Mouse (Mus musculus) liver, postnatal 0 days (tissue): Measurements from ENCODE around the gene Plcl2. TPM values are rescaled to one million over a fixed set of nuclear protein-coding genes. Genes with fewer than 3 reads are reported as not detected.

Experiments used
- ATAC-seq: fragments of 200-750 bp; cut with Nextera tagmentation; 2 replicates; pipeline ENCODE4 v1.8.0; 2017; ENCODE audit warnings: mild to moderate bottlenecking, moderate library complexity
- DNase-seq: peaks from one replicate; pipeline ENCODE4 v3.0.0-alpha.2; 2016
- H3K27ac ChIP-seq: fragments of 300-500 bp; sonication (generic); 2 replicates; pipeline ENCODE4 v1.5.1; 2014; ENCODE audit warnings: antibody characterized with exemption, moderate library complexity, mild to moderate bottlenecking, low read depth
- H3K27me3 ChIP-seq: fragments of 300-500 bp; sonication (generic); 2 replicates; pipeline ENCODE4 v1.6.1; 2014; ENCODE audit warnings: low read length, control low read depth, mixed read lengths; ENCODE audit not compliant: insufficient read depth
- H3K36me3 ChIP-seq: fragments of 300-500 bp; sonication (generic); replicated peaks from 2 replicates; pipeline ENCODE4 v1.6.1; 2014; ENCODE audit warnings: mild to moderate bottlenecking, control low read depth, low read length, moderate library complexity, mixed read lengths; ENCODE audit not compliant: insufficient read depth
- H3K4me1 ChIP-seq: fragments of 300-500 bp; sonication (generic); 2 replicates; pipeline ENCODE4 v1.6.1; 2014; ENCODE audit warnings: antibody characterized with exemption, mild to moderate bottlenecking, control low read depth; ENCODE audit not compliant: insufficient read depth
- H3K4me2 ChIP-seq: fragments of 300-500 bp; sonication (generic); 2 replicates; pipeline ENCODE4 v1.6.1; 2014; ENCODE audit warnings: low read depth, mild to moderate bottlenecking, low read length, moderate library complexity, mixed read lengths
- H3K4me3 ChIP-seq: fragments of 300-500 bp; sonication (generic); 2 replicates; pipeline ENCODE4 v1.5.1; 2014; ENCODE audit warnings: low read depth, low read length
- H3K9ac ChIP-seq: fragments of 300-500 bp; sonication (generic); replicated peaks from 2 replicates; pipeline ENCODE4 v1.6.1; 2014; ENCODE audit warnings: mild to moderate bottlenecking, moderate library complexity
- H3K9me3 ChIP-seq: fragments of 300-500 bp; sonication (generic); 2 replicates; pipeline ENCODE4 v1.6.1; 2016; ENCODE audit warnings: mild to moderate bottlenecking, control low read depth, low read length, mixed read lengths
- CTCF ChIP-seq: sonication (generic); IDR thresholded peaks from 2 replicates; pipeline ENCODE4 v1.5.1; 2016; ENCODE audit warnings: antibody characterized with exemption, low read depth
- EP300 ChIP-seq: IDR thresholded peaks from 2 replicates; pipeline ENCODE4 v1.6.1; 2016; ENCODE audit warnings: antibody characterized with exemption, low read depth, mild to moderate bottlenecking
- WGBS: fragments of 180-500 bp; shearing (Covaris S2); extraction: QIAGEN DNeasy Blood & Tissue Kit; methylation state at CpG from one replicate; pipeline ENCODE4 v1.1.7; 2014; ENCODE audit not compliant: insufficient replicate concordance; 5-methylcytosine and 5-hydroxymethylcytosine counted together
- polyA plus RNA-seq: library from polyadenylated mRNA; unstranded; fragments of >200 nt; fragmentation: Nextera tagmentation; extraction: Ambion mirVana; gene quantifications from 2 replicates; pipeline ENCODE4 v1.2.1, GENCODE M21; 2015

The Plcl2 gene
- polyA plus RNA-seq, 1 experiment from 2014 or later: 1.9 TPM

GRCm38 (mm10) chr17:50495216-50495889, 13.8 kb upstream of the Plcl2 start:
- Histone ChIP-seq H3K36me3 (no peaks in the 10 kb centered on the region), H3K27ac (no peak overlapping the region), H3K9me3 (no peaks in the 10 kb centered on the region), H3K27me3 (no peaks in the 10 kb centered on the region), H3K9ac (no peak overlapping the region), H3K4me3 (no peak overlapping the region), H3K4me1 (no peaks in the 10 kb centered on the region; the same call in 1 of the 2 replicates), H3K4me2 (no peak overlapping the region)
- TF ChIP-seq EP300 (no peak), CTCF (no peak)
- DNase-seq (no peak), ATAC-seq (no peak)
- WGBS: 78% methylated on average over 10 of the region's 10 CpGs

DNA sequence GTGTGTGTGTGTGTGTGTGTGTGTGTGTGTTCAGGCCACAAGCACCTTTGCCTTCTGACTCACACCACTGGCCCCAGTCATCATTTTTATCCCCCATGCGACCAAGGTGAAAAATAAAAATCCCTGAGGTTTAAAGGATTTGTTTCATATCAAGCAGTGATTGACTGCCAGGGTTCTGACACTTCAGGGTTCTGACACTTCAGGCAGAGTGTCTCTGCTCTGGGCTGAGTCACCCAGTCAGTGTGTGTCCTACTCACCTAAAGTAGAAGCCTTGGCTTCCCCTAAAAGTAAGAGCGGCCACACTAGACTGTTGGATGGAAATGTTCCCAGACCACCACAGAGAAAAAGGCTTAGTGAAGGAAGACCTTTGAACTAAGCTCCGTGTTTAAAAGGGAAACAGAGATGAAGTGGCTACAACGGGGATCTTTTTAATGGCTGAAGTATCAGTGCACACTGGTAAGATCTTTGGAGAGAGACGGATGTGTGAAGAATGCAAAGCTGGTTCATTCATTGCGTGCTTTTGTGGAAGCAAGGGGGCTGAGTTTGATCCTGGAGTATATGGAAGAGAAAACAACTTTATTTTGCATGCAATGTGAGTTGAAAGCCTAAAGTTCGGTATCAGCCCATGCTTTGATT, 11.0 kb upstream of the Plcl2 start:
- Histone ChIP-seq H3K4me2 (no peak overlapping the region), H3K9ac (no peak overlapping the region), H3K4me3 (no peak overlapping the region), H3K27ac (no peak overlapping the region), H3K4me1 (no peaks in the 10 kb centered on the region; the same call in 1 of the 2 replicates), H3K9me3 (no peaks in the 10 kb centered on the region), H3K27me3 (no peaks in the 10 kb centered on the region), H3K36me3 (no peaks in the 10 kb centered on the region)
- TF ChIP-seq EP300 (no peak), CTCF (no peak)
- DNase-seq: no peak
- 77% methylated on average over 7 of the region's 7 CpGs for WGBS
- no peak for ATAC-seq

DNA sequence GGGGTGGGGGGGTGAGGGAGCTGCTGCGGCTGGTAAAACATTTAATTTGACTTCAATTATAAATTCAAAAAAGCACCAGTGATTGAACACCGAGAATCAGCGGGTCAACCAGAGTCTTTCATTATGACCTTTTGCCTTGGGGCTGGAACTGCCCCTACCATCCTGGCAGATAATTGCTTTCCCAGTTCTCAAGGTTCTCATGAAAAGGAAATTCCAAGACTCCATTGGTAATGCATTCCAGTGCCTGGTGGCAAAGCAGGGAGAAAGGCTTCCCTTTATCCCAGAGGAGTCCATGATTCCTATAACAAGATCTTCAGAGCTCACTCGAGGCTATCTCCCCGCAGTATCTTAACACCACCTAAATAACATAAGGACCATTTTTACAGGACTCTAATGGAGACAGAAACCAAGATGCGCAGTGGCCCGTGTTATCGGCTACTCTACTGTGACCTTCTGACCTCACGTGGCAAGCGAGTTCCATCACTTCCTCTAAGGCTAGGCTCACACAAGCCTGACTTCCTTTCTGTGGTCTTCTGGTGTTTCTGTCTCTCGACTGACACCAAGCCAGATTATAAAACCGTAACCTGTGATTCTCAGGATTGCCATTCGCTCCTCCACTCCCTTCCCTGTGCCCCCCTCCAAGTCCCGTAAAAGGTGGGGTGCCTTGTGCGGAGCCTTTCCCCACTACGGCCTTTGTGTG, 10.0 kb upstream of the Plcl2 start:
- Histone ChIP-seq H3K27me3 (no peaks in the 10 kb centered on the region), H3K4me1 (no peaks in the 10 kb centered on the region; the same call in 1 of the 2 replicates), H3K27ac (no peak overlapping the region), H3K4me2 (no peak overlapping the region), H3K4me3 (no peak overlapping the region), H3K36me3 (no peaks in the 10 kb centered on the region), H3K9ac (no peak overlapping the region), H3K9me3 (no peaks in the 10 kb centered on the region)
- ATAC-seq (no peak), DNase-seq (no peak)
- 60% methylated on average over 16 of the region's 16 CpGs for WGBS
- TF ChIP-seq CTCF (no peak), EP300 (no peak)

DNA sequence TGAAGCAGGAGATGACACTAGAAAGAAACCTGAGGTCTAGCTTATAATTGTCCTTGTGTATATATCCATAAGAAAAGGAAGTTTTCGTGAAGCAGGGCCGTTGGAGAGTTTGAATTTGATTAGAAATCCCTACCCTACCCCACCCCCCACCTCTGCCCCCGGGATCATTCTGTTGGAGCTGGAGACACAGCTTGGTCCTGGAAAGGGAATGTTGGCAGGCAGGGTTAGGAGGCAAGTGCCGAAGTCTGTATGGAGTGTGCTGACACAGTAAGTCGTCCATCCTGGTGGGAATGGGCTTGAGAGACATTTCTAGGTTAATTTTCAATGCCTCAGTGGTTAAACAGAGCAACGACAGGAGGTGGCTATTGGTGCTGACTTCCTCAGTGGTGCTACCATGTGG, 8.4 kb upstream of the Plcl2 start:
- H3K27ac ChIP-seq: no peak overlapping the region
- H3K27me3 ChIP-seq: no peaks in the 10 kb centered on the region
- no peaks in the 10 kb centered on the region; the same call in 1 of the 2 replicates for H3K4me1 ChIP-seq
- no peaks in the 10 kb centered on the region for H3K9me3 ChIP-seq
- DNase-seq: no peak
- H3K9ac ChIP-seq: no peak overlapping the region
- TF ChIP-seq CTCF (no peak), EP300 (no peak)
- WGBS: 83% methylated on average over 6 of the region's 6 CpGs
- H3K4me2 ChIP-seq: no peak overlapping the region
- H3K4me3 ChIP-seq: no peak overlapping the region
- H3K36me3 ChIP-seq: no peaks in the 10 kb centered on the region
- no peak for ATAC-seq

- ATAC-seq: peak; percentile 77
- no peaks in the 10 kb centered on the region for H3K9me3 ChIP-seq
- no peak overlapping the region for H3K4me2 ChIP-seq
- no peaks in the 10 kb centered on the region; the same call in 1 of the 2 replicates for H3K4me1 ChIP-seq
- no peak overlapping the region for H3K27ac ChIP-seq
- no peak overlapping the region for H3K9ac ChIP-seq
- TF ChIP-seq CTCF: no peak
- TF ChIP-seq EP300: no peak
- no peak for DNase-seq
- no peaks in the 10 kb centered on the region for H3K27me3 ChIP-seq
- WGBS: 63% methylated on average over 7 of the region's 7 CpGs
- no peak overlapping the region for H3K4me3 ChIP-seq
- no peaks in the 10 kb centered on the region for H3K36me3 ChIP-seq
Observed at GRCm38 (mm10) chr17:50503075-50503474, 6.1 kb upstream of the Plcl2 start.
